8 mouse cellular contexts compared by ENCODE assay signal in the genomic region with DNA sequence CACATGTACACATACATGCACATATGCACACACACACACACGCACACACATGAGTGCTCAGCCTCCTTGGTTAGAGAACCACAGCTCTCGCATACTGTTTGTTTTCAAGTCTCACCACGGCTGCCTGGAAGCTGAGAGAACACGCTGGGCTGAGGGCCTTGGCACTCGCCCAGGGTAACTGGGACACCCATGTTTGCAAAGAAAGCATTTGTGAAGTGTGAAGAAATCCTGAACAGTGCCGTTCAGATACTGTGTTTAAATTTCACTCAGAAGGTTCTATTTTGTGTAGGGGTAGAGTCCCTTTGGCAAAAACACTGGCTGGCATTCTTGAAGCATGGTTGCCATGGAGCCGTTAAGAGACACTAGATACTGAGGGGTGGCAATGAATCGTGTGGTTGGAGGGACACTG.
DNase-seq lines count a peak whose midpoint lies in the region; ATAC-seq and TF ChIP-seq lines count a peak whose summit lies in the region.

No protein-coding gene starts in this region.

- H3K9ac ChIP-seq in heart, embryonic 11.5 days (ENCODE audit: low read depth, low read length) = no peak overlapping the region
- H3K9ac ChIP-seq in neural tube, embryonic 15.5 days (replicated peaks) = no peak overlapping the region
- H3K9ac ChIP-seq in kidney, embryonic 16.5 days (replicated peaks; ENCODE audit: low read length) = no peak overlapping the region

- intact Hi-C loops in heart, postnatal 25 days (cut with DNase I) = no loop called here
- intact Hi-C loops in left cerebral cortex, adult 2 months (cut with DNase I) = loop anchor here (2.0 kb wide), 1 partner anchor 22 kb away; no protein-coding TSS in a partner anchor

- DNase-seq in heart, postnatal 25 days (ENCODE audit: low spot score) = no peak
- peak; percentile 73 to 79 for DNase-seq in frontal cortex, postnatal 36 days (ENCODE audit: low spot score in 2 of 2)
- peak; percentile 72 to 74 for DNase-seq in left cerebral cortex, adult 2 months (ENCODE audit: extremely low spot score in 1 of 2, low spot score in 2 of 2)
- no peak for DNase-seq in Muller cell, postnatal 12 days (ENCODE audit: inconsistent ontology term)

- H3K27me3 ChIP-seq in heart, embryonic 11.5 days (ENCODE audit: control insufficient read depth, insufficient read depth, low read length) = no peaks in the 10 kb centered on the region
- H3K27me3 ChIP-seq in neural tube, embryonic 15.5 days (replicated peaks) = peaks cover 19% of the 10 kb centered on the region
- H3K27me3 ChIP-seq in kidney, embryonic 16.5 days (ENCODE audit: insufficient read depth, low read length) = no peaks in the 10 kb centered on the region

- no peaks in the 10 kb centered on the region for H3K36me3 ChIP-seq in heart, embryonic 11.5 days (ENCODE audit: control insufficient read depth, insufficient read depth, low read length)
- H3K36me3 ChIP-seq in neural tube, embryonic 15.5 days = no peaks in the 10 kb centered on the region
- H3K36me3 ChIP-seq in kidney, embryonic 16.5 days (ENCODE audit: insufficient read depth, low read length) = no peaks in the 10 kb centered on the region

- no peak for TF ChIP-seq CTCF in left cerebral cortex, adult 2 months (IDR thresholded peaks at IDR 0.05)

- ATAC-seq in heart, embryonic 11.5 days (replicated peaks; ENCODE audit: insufficient number of reproducible peaks, low FRiP score, low TSS enrichment) = 0 out of 2 replicates have a peak, but pooled peaks have one; percentile 14
- ATAC-seq in neural tube, embryonic 15.5 days (ENCODE audit: low FRiP score) = peak; percentile 62
- no peak for ATAC-seq in kidney, embryonic 16.5 days (ENCODE audit: low FRiP score, low TSS enrichment)
- no peak for ATAC-seq in granulocyte monocyte progenitor cell, adult 5-6 weeks (replicated peaks; ENCODE audit: poor library complexity, severe bottlenecking)

- peaks cover 3% of the 10 kb centered on the region; the same call in 1 of the 2 replicates for H3K4me1 ChIP-seq in heart, embryonic 11.5 days (ENCODE audit: control insufficient read depth, insufficient read depth, low read length)
- H3K4me1 ChIP-seq in neural tube, embryonic 15.5 days = peaks cover 44% of the 10 kb centered on the region
- peaks cover 16% of the 10 kb centered on the region for H3K4me1 ChIP-seq in kidney, embryonic 16.5 days (ENCODE audit: insufficient read depth, low read length)

- no peak overlapping the region for H3K27ac ChIP-seq in heart, embryonic 11.5 days (ENCODE audit: low read depth, low read length)
- no peak overlapping the region for H3K27ac ChIP-seq in left cerebral cortex, adult 2 months
- peak overlapping the region; percentile 51 for H3K27ac ChIP-seq in neural tube, embryonic 15.5 days (replicated peaks)
- H3K27ac ChIP-seq in kidney, embryonic 16.5 days (ENCODE audit: low read length) = no peak overlapping the region

- no peak overlapping the region for H3K4me3 ChIP-seq in heart, embryonic 11.5 days (ENCODE audit: low read depth, low read length)
- H3K4me3 ChIP-seq in left cerebral cortex, adult 2 months = no peak overlapping the region
- H3K4me3 ChIP-seq in neural tube, embryonic 15.5 days (replicated peaks) = no peak overlapping the region
- no peak overlapping the region for H3K4me3 ChIP-seq in kidney, embryonic 16.5 days (ENCODE audit: low read length)

- no peak overlapping the region for H3K4me2 ChIP-seq in heart, embryonic 11.5 days
- H3K4me2 ChIP-seq in neural tube, embryonic 15.5 days = no peak overlapping the region
- no peak overlapping the region for H3K4me2 ChIP-seq in kidney, embryonic 16.5 days (replicated peaks; ENCODE audit: low read depth, low read length)

- H3K9me3 ChIP-seq in heart, embryonic 11.5 days (replicated peaks; ENCODE audit: control insufficient read depth, low read length) = no peaks in the 10 kb centered on the region
- no peaks in the 10 kb centered on the region for H3K9me3 ChIP-seq in neural tube, embryonic 15.5 days (replicated peaks)
- no peaks in the 10 kb centered on the region for H3K9me3 ChIP-seq in kidney, embryonic 16.5 days (ENCODE audit: low read length)

- WGBS in heart, embryonic 11.5 days (ENCODE audit: insufficient replicate concordance) = 56% methylated on average over 8 of the region's 8 CpGs
- WGBS in neural tube, embryonic 15.5 days = 35% methylated on average over 8 of the region's 8 CpGs
- 60% methylated on average over 8 of the region's 8 CpGs for WGBS in kidney, embryonic 16.5 days

Comparison
In these comparisons a context has a peak if more than half of its experiments do, and no peak if none do; other contexts are left out.
1. ATAC-seq: peak in heart, embryonic 11.5 days (single experiment) and neural tube, embryonic 15.5 days (single experiment); none in kidney, embryonic 16.5 days (single experiment) and granulocyte monocyte progenitor cell, adult 5-6 weeks (single experiment).
2. DNase-seq: peak in frontal cortex, postnatal 36 days (2 of 2) and left cerebral cortex, adult 2 months (2 of 2); none in heart, postnatal 25 days (single experiment) and Muller cell, postnatal 12 days (single experiment).